Mouse (Mus musculus) neural tube, embryonic 15.5 days (tissue): ENCODE data around the gene Txk. TPM values are rescaled to one million over a fixed set of nuclear protein-coding genes. Genes with fewer than 3 reads are reported as not detected.

Experiments
- ATAC-seq: fragments of 200-750 bp; cut with Nextera tagmentation; 2 replicates; pipeline ENCODE4 v1.8.0; 2017; ENCODE audit warnings: mild to moderate bottlenecking, moderate TSS enrichment, moderate library complexity; ENCODE audit not compliant: low FRiP score
- H3K27ac ChIP-seq: fragments of 300-500 bp; sonication (generic); replicated peaks from 2 replicates; pipeline ENCODE4 v1.5.1; 2015; ENCODE audit warnings: mild to moderate bottlenecking, inconsistent platforms
- H3K27me3 ChIP-seq: fragments of 300-500 bp; sonication (generic); replicated peaks from 2 replicates; pipeline ENCODE4 v1.6.1; 2015; ENCODE audit warnings: inconsistent platforms
- H3K36me3 ChIP-seq: fragments of 300-500 bp; sonication (generic); 2 replicates; pipeline ENCODE4 v1.6.1; 2015; ENCODE audit warnings: inconsistent platforms
- H3K4me1 ChIP-seq: fragments of 300-500 bp; sonication (generic); 2 replicates; pipeline ENCODE4 v1.6.1; 2015; ENCODE audit warnings: inconsistent platforms
- H3K4me2 ChIP-seq: fragments of 300-500 bp; sonication (generic); 2 replicates; pipeline ENCODE4 v1.6.1; 2015; ENCODE audit warnings: inconsistent platforms, mild to moderate bottlenecking, moderate library complexity
- H3K4me3 ChIP-seq: fragments of 300-500 bp; sonication (generic); replicated peaks from 2 replicates; pipeline ENCODE4 v1.5.1; 2015; ENCODE audit warnings: mild to moderate bottlenecking, inconsistent platforms
- H3K9ac ChIP-seq: fragments of 300-500 bp; sonication (generic); replicated peaks from 2 replicates; pipeline ENCODE4 v1.6.1; 2015; ENCODE audit warnings: mild to moderate bottlenecking, inconsistent platforms
- H3K9me3 ChIP-seq: fragments of 300-500 bp; sonication (generic); replicated peaks from 2 replicates; pipeline ENCODE4 v1.6.1; 2016; ENCODE audit warnings: inconsistent platforms
- WGBS: fragments of 180-500 bp; shearing (Covaris S2); methylation state at CpG from one replicate; pipeline ENCODE4 v1.1.7; 2015; ENCODE audit warnings: mixed read lengths; 5-methylcytosine and 5-hydroxymethylcytosine counted together
- polyA plus RNA-seq: library from polyadenylated mRNA; unstranded; fragments of >200 nt; fragmentation: Nextera tagmentation; extraction: Ambion mirVana; gene quantifications from 2 replicates; pipeline ENCODE4 v1.2.1, GENCODE M21; 2015

The Txk gene
- polyA plus RNA-seq, 1 experiment from 2014 or later = 0.13 TPM

- Histone ChIP-seq H3K4me3 (no peak overlapping the region), H3K4me1 (no peaks in the 10 kb centered on the region), H3K4me2 (no peak overlapping the region), H3K36me3 (no peaks in the 10 kb centered on the region), H3K9me3 (no peaks in the 10 kb centered on the region), H3K27me3 (no peaks in the 10 kb centered on the region), H3K27ac (no peak overlapping the region), H3K9ac (no peak overlapping the region)
- 94% methylated on average over 7 of the region's 7 CpGs for WGBS
- no peak for ATAC-seq
These were observed 63.0 kb downstream of the Txk start for GRCm38 (mm10) chr5:72689556-72689955.

- H3K4me2 ChIP-seq = no peak overlapping the region
- 88% methylated on average over 6 of the region's 6 CpGs for WGBS
- no peak overlapping the region for H3K27ac ChIP-seq
These were observed 71.1 kb downstream of the Txk start for GRCm38 (mm10) chr5:72681451-72681850.

GRCm38 (mm10) chr5:72674994-72675542 is 77.5 kb downstream of the Txk start:
- 90% methylated on average over 9 of the region's 9 CpGs for WGBS
- ATAC-seq = no peak
- Histone ChIP-seq H3K9ac (no peak overlapping the region), H3K36me3 (no peaks in the 10 kb centered on the region), H3K27ac (no peak overlapping the region), H3K4me3 (no peak overlapping the region), H3K27me3 (no peaks in the 10 kb centered on the region), H3K9me3 (no peaks in the 10 kb centered on the region), H3K4me2 (no peak overlapping the region), H3K4me1 (no peaks in the 10 kb centered on the region)

More at GRCm38 (mm10) chr5:72681451-72681850, 71.1 kb downstream of the Txk start:
- Histone ChIP-seq H3K27me3 (no peaks in the 10 kb centered on the region), H3K9me3 (no peaks in the 10 kb centered on the region), H3K9ac (no peak overlapping the region), H3K4me1 (no peaks in the 10 kb centered on the region), H3K36me3 (no peaks in the 10 kb centered on the region), H3K4me3 (no peak overlapping the region)
- no peak for ATAC-seq

- H3K27ac ChIP-seq = no peak overlapping the region
- H3K9me3 ChIP-seq = no peaks in the 10 kb centered on the region
- H3K4me2 ChIP-seq = no peak overlapping the region
- H3K4me1 ChIP-seq = peaks cover 5% of the 10 kb centered on the region; the same call in 1 of the 2 replicates
- H3K4me3 ChIP-seq = no peak overlapping the region
- no peak overlapping the region for H3K9ac ChIP-seq
- no peaks in the 10 kb centered on the region for H3K27me3 ChIP-seq
- ATAC-seq = no peak
- 55% methylated on average over 8 of the region's 8 CpGs for WGBS
- no peaks in the 10 kb centered on the region for H3K36me3 ChIP-seq
These were observed 81.4 kb downstream of the Txk start for GRCm38 (mm10) chr5:72671017-72671699.

- Histone ChIP-seq H3K4me1 (peaks cover 5% of the 10 kb centered on the region; the same call in 1 of the 2 replicates), H3K9me3 (no peaks in the 10 kb centered on the region), H3K4me2 (no peak overlapping the region), H3K9ac (no peak overlapping the region), H3K27me3 (no peaks in the 10 kb centered on the region), H3K36me3 (no peaks in the 10 kb centered on the region), H3K4me3 (no peak overlapping the region), H3K27ac (no peak overlapping the region)
- WGBS = 88% methylated on average over 9 of the region's 9 CpGs
- no peak for ATAC-seq
These were observed 84.2 kb downstream of the Txk start for GRCm38 (mm10) chr5:72668351-72668750.

GRCm38 (mm10) chr5:72666428-72666827 is 86.1 kb downstream of the Txk start:
- no peak overlapping the region for H3K27ac ChIP-seq
- peaks cover 5% of the 10 kb centered on the region; the same call in 1 of the 2 replicates for H3K4me1 ChIP-seq
- ATAC-seq = peak; percentile 80; the same call in 1 of the 2 replicates
- no peaks in the 10 kb centered on the region for H3K36me3 ChIP-seq
- H3K9me3 ChIP-seq = no peaks in the 10 kb centered on the region
- WGBS = 44% methylated on average over 7 of the region's 7 CpGs
- H3K4me2 ChIP-seq = no peak overlapping the region
- H3K4me3 ChIP-seq = no peak overlapping the region
- H3K9ac ChIP-seq = no peak overlapping the region
- H3K27me3 ChIP-seq = no peaks in the 10 kb centered on the region

- no peaks in the 10 kb centered on the region for H3K36me3 ChIP-seq
- no peaks in the 10 kb centered on the region for H3K9me3 ChIP-seq
- 32% methylated on average over 5 of the region's 5 CpGs for WGBS
- H3K27me3 ChIP-seq = no peaks in the 10 kb centered on the region
- H3K4me2 ChIP-seq = no peak overlapping the region
- no peak for ATAC-seq
- H3K9ac ChIP-seq = no peak overlapping the region
- no peak overlapping the region for H3K27ac ChIP-seq
- peaks cover 5% of the 10 kb centered on the region; the same call in 1 of the 2 replicates for H3K4me1 ChIP-seq
- no peak overlapping the region for H3K4me3 ChIP-seq
These were observed 87.3 kb downstream of the Txk start for GRCm38 (mm10) chr5:72665281-72665680.

GRCm38 (mm10) chr5:72664854-72665253 is 87.7 kb downstream of the Txk start:
- WGBS = 57% methylated on average over 3 of the region's 3 CpGs
- H3K9me3 ChIP-seq = no peaks in the 10 kb centered on the region
- no peak overlapping the region for H3K4me3 ChIP-seq
- no peaks in the 10 kb centered on the region for H3K36me3 ChIP-seq
- peaks cover 5% of the 10 kb centered on the region; the same call in 1 of the 2 replicates for H3K4me1 ChIP-seq
- no peak overlapping the region for H3K27ac ChIP-seq
- H3K9ac ChIP-seq = no peak overlapping the region
- H3K27me3 ChIP-seq = no peaks in the 10 kb centered on the region
- no peak overlapping the region for H3K4me2 ChIP-seq
- no peak for ATAC-seq

GRCm38 (mm10) chr5:72664126-72664525 is 88.5 kb downstream of the Txk start:
- WGBS = 71% methylated on average over 5 of the region's 5 CpGs
- no peak overlapping the region for H3K4me2 ChIP-seq

GRCm38 (mm10) chr5:72661051-72661781 is 91.4 kb downstream of the Txk start:
- 87% methylated on average over 6 of the region's 6 CpGs for WGBS
- H3K9me3 ChIP-seq = no peaks in the 10 kb centered on the region
- H3K4me3 ChIP-seq = no peak overlapping the region
- no peaks in the 10 kb centered on the region for H3K27me3 ChIP-seq
- no peak overlapping the region for H3K9ac ChIP-seq
- no peak for ATAC-seq
- H3K36me3 ChIP-seq = no peaks in the 10 kb centered on the region
- H3K27ac ChIP-seq = no peak overlapping the region
- no peak overlapping the region for H3K4me2 ChIP-seq
- H3K4me1 ChIP-seq = peaks cover under 1% of the 10 kb centered on the region; the same call in 1 of the 2 replicates

More at GRCm38 (mm10) chr5:72664126-72664525, 88.5 kb downstream of the Txk start:
- H3K27ac ChIP-seq = no peak overlapping the region
- no peaks in the 10 kb centered on the region for H3K9me3 ChIP-seq
- peaks cover 5% of the 10 kb centered on the region; the same call in 1 of the 2 replicates for H3K4me1 ChIP-seq
- H3K4me3 ChIP-seq = no peak overlapping the region
- H3K9ac ChIP-seq = no peak overlapping the region
- no peaks in the 10 kb centered on the region for H3K36me3 ChIP-seq
- ATAC-seq = no peak
- no peaks in the 10 kb centered on the region for H3K27me3 ChIP-seq

GRCm38 (mm10) chr5:72658375-72658774 is 94.2 kb downstream of the Txk start:
- H3K9ac ChIP-seq = no peak overlapping the region
- H3K36me3 ChIP-seq = no peaks in the 10 kb centered on the region
- 93% methylated on average over 13 of the region's 13 CpGs for WGBS
- H3K27me3 ChIP-seq = no peaks in the 10 kb centered on the region
- H3K4me2 ChIP-seq = no peak overlapping the region
- no peak overlapping the region for H3K27ac ChIP-seq
- no peak overlapping the region for H3K4me3 ChIP-seq
- H3K4me1 ChIP-seq = no peaks in the 10 kb centered on the region
- ATAC-seq = no peak
- no peaks in the 10 kb centered on the region for H3K9me3 ChIP-seq
